Mouse (Mus musculus): ENCODE measurements around the gene Acvrl1.
A peak's percentile ranks its signal among the peaks of the same experiment; 100 is the strongest.

Acvrl1 gene

DNA sequence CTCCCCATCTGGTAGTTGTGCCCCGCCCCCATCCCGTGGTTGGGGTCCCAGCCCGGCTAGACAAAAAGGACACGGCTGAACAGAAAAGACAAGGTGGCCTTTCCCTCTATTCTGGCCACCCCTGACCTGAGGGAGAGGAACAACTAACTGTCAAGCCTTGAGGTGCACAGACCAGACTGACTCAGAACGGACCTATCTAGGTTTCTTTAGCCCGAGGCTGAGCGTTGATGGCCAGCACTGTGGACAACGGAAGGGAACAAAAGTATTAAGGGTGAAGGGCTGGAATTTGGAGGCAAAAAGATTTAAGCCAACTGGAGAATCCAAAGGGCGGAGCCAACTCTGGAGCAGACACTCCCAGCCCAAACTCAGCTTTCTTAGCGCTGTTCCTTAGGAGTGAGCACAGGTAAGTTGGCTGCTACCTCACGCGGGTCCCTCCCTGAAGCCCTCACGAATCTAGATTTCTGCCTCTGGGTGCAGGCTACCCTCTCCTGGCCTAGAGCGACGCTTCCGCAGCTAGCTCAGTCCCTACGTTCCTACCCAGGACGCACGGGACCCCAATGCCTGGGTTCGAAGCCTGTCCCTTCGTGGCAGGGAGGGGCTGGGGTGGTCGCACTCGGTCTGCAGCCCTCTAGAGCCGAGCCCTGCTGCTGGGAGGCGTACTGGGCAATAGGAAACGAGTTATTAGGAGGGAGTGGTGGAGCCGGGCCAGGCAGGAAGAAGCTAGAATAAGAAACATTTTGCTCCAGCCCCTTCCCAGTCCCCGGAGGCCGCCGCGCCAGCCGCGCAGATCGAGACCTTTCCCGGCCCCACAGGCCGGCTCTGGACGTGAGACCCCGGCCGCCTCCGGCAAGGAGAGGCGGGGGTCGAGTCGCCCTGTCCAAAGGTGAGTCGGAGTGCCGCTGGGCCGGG is at the start of gene Acvrl1:
Gene Acvrl1, plus strand, starts transcription at position 342 of the 909 bp plus-strand sequence.
- peak; percentile 78 for DNase-seq

DNA sequence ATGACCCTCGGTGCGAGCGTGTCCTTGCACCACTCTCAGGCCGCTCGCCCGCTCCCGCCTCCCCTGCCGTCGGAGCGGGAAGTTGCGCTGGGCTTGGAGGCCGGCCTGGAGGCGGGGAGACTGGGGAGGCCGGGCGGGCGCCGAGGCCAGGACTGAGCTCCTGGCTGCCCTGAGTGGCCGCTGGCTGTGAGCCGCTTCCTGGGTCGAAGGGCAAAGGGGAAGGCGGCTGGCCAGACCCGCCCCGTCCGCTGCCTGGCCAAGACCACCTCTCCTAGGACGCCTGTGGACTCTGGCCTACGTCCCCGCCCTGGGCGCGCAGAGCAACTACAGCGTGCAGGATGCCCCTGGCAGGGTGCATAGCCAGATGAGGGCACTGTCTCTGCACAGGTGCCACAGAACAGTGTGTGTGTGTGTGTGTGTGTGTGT is 49.6 kb upstream of the Acvrl1 start:
- peak; percentile 97 for DNase-seq

DNA sequence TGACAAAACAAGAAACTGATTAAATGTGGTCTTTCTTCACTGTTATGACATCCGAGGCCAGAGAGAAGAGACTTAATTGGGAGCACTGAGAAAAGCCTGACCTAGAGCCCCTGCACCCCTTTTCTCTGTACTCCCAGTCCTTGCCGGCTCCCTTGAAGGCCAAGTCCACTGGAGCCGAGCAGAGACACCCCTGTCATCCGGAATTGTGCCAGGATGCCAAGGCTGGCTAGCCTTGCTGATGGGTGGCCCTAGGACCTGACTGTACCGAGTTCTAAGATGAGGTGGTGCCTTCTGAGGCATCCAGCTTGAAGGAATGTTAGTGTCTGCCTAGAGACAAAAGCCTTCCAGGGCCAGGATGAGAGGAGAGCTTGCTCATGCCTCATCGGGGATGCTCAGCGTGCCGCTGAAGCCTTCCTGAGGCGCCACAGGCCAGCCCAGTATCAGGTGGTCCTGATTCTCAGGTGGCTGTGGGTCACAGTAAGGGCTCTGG is 48.2 kb upstream of the Acvrl1 start:
- DNase-seq = no peak

DNA sequence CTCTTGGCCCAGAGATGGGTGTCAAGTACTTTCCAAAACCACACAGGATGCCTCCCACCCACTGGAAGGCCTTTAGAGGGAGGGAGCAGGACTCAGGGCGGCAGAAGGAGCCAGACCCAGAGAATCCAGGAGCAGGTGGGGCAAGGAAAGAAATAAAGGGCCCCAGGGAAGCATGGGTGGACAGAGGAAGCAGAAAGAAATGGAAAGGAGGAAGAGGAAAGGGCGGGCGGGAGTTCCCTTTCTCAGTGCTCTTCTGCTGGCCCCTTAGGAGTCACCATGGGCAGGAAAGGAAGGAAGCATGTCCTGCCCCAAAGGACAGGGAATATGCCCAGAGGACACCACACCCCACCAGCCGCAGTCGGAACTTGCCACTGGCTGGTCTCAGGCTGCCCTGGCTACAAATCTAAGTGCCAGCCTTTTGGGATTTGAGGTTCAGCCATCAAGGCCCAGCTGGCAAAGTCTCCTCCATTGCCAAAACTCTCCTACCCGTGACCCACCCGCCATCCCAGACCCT is 47.2 kb upstream of the Acvrl1 start:
- DNase-seq = peak; percentile 25

DNA sequence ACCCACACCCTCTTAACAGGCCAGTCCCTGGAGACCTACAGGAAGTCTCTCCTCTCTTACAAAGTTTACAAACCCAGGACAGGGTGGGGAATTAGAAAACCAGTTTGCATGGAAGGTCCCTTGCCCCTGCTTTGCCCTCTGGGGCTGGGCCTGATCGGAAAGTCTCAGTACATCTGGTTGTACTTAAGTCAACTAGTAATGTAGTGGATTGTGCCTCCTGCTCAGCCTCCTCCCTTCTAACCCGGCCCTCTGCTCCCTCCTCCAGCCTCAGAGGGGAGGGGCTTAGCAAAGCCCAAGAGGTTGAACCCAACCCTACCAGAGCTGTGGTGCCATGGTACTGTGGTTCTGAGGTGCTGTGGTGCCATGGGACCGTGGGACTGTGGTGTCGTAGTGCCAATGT is 46.1 kb upstream of the Acvrl1 start:
- no peak for DNase-seq

DNA sequence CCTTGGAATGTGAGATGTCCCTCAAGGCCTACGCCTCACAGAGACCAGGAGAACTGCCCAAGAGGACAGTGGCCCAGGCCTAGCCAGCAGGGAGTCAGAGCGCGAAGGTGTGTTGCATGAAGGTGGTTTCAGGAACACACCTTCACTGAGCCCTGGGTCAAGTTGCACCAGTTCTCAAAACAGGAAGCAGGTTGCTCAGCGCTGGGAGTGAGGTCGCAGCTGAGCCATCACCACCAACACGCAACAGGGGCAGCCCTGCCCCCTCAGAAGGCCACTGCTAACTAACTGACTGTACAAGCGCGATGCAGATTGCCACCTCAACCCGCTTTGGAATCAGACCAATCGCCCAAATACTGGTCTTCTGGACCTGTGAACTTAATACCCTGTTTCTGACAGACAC is 43.8 kb upstream of the Acvrl1 start:
- DNase-seq = no peak

DNA sequence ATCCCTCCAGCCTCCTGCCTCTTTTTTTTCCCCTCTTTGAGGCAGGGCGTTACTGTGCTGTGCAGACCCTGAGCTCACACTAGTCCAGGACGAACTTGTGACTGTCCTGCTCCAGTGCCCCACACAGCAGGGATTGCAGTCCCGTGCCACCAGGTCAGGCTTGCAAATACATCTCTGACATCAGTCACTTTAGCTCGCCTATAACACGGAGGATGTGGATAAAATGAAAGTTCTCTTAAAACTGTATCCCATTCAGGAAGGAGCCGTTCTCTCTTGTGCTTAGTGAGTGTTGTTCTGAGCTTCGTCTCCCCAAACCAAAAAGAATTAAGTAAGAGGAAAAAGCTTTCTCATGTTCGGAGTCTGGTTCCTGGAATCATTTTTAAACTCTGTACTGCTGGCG is 41.9 kb upstream of the Acvrl1 start:
- no peak for DNase-seq

DNA sequence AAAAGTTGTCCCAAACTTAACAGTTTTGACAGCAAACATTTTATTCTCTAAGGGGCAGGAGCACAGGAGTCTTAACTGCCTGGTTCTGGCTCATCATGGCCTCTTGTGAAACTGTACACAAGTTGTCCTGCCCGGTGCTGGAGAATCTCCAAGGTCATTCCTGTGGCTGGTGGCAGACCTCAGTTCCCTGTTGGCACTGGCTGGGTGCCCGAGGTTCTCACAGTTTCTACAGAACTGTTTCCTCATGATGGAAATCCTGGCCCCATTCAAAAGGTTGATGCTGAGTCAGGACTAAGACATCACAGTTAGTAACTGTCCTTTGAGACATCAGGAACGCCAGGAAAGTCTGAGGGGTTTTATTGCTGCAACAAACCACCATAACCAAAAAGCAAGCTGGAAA is 41.4 kb upstream of the Acvrl1 start:
- DNase-seq = peak; percentile 67

DNA sequence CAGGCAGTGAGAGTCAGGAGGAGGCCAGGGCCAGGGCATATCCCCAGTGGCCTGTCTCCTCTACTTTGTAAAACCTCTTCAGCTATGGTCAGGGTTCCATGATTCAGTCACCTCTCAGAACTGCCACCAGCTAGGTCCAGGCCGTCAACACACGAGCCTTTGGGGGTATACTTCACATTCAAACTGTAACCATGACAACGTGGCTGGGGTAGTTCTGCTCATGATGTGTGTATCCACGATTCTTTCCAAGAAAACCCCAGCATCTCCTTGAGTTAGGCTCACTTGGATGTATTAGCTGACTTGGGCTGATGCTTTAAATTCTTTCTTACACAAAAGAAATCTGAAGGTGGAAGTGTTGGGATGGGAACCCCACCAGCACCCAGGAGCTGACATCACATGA is 40.0 kb upstream of the Acvrl1 start:
- DNase-seq = no peak

DNA sequence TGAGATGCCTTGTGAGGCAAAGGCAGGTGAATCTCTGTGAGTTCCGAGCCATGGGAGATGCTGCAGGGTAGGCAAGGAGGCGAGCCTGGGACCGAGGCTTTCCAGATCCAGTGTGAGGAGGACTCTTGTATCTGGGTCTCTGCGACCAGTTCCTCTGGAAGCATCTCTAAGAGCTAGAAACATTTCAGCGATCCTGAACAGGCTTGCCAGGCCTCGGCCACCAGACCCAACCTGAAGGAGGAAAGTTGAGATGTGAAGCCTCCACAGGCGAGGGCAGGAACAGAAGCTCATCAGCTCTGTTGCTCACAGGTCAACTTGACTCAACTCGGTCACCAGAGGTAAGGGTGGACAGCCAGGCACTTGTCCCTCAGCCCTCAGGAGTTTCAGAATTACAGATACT is 36.8 kb upstream of the Acvrl1 start:
- DNase-seq = no peak

DNA sequence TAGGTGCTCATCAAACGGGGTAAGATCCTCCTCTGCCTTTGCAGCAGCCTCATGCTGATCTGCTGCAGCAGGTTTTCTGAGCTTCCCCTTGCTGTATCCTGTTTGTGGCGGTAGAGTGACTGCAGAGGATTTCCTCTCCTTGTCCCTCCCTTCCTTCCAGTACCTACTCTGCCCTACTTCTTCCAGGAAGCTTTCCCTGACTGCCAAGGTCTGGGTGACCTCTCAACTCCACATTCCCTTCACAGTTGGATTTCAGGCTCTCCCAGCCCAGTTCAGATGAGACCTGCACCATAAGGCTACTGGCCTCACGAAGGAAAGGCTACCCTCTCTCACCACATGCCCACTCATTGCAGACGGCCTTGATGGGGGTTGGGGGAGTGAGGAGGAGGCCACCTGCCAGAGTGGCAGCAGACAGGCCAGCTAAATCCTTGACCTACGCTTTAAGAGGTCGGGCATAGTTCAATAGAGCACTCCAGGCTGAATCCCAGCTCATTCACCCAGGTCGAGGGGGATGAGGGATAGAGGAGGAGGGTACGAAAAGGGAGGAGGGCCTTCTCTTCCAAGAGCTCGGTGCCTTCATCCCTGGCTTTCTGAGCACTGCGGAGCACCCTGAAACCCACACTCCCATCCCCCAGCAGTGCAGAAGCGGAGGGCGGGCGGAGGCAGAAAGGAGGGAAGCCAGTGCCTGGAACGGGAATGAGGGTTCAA is 36.0 kb upstream of the Acvrl1 start:
- peak; percentile 33 for DNase-seq

DNA sequence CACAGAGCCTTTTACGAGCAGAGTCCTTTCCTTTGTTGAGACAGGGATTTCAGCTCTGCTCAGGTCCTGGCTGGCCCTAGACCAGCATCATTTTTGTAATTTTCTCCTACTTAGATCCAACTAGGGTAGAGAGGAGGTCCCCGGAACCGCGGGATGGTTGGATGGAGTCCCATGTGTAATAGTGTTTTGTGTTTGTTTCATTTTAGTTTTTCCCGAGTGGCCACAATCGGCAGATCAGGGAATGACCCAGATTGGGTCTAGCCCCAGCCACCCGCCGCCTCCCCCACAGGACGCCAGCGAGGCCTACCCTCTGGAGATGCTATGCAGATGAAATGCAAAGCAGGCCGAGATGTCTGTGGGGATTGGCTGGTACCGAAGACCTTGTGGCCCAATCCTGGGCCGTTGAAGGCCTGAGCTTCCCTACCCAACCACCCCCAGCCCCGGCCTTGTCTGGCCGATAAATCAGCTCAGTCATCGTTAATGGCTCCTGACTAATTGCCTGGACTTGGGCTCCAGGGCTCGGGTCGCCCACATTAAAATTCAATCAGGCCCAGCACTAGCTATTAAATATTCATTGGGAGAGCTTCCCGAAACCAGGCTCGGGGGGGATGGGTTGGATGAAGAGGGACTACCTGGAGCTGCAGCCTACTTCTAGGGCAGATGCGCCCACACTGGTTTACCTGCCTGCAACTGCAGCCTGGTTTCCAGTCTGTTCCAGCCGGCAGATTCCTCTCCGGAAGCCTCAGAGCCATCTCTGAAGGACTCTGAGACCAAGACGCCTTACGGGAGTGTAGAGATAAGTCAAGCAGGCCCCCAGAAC is 35.3 kb upstream of the Acvrl1 start:
- DNase-seq = peak; percentile 85

DNA sequence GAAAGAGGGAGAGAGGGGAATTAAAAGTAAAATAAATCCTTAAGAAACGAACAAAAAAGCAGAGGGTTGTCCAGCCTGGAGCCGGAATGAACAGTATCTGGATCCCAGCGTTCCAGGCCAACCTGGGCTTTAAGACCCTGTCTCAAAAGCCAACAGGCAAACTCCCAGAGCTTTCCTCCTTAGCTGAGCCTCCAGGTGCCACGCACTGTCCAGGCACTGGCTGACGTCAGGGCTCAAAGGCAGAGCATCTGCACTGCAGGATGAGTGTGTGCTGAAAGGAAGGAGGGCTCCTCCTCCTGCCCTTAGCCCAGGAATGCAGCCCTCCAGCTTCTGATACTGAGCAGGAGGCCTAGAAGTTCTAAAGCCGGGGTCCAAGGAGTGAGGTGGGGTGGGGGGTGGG is 34.3 kb upstream of the Acvrl1 start:
- no peak for DNase-seq

DNA sequence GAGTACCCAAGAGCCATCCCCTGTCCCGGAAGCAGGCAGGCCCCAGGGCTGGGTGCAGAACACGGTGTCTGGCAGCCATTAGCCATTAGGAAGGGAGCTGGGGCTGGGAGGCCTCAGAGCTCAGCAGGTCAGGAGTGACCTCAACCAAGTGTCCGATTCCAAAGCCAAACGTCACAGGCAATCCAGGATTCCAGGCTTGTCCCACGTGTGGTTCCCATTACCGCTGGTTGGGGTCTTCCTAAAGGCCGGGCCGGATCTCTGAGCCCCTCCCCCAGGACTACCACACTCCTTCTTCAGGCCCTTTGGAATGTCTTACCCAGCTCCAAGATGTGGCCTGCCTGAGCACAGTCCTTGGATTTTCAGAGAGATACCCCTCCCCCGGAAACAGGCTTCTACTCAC is 33.3 kb upstream of the Acvrl1 start:
- no peak for DNase-seq

DNA sequence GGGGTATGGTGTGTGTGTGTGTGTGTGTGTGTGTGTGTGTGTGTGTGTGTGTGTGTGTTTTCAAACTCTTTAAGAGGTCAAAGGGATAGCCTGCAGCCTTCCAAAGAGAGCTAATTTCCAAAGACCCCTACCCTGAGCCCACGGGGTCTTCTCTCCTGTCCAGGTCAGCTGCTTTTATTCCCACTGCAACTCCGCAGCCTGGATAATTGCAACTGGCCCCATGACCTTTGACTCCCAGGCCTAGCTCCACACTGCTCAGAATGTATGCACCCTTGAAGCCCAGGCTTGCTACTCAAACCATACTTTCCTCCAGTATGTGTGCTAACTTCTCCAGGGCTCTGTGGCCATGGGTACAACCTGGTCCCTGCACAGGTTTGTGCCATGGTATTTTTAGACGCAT is 32.9 kb upstream of the Acvrl1 start:
- DNase-seq = no peak

DNA sequence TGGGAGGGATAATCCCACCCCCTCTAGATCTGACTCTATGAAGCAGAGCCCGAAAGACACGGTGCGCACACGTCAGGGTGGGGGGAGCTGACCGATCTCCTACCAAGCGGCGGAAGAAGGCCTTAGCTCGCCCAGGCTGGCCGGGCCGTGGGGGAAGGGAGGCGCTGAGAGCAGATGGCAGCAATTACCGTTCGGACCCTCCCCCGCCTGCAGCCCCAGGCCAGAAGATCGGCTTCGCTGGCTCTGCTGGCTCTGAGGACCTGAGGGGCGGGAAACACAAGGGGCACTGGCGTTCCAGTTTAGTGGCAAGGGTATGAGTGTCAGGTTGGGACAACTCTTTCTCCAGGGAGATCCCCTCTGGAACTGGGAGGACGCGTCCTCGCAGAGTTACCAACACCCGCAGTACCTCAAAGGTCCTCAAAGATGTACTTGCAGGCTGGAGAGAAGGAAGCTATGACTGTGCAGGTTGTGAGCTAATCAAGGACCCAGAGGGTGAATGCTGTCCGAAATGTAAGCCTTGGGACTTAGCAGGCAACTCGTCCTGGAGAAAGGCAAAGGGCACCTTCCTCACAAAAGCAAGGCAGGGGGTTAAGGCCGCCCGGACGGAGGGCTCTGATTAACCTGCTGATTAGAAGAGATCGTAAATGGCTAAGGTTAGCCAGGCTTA is 30.2 kb upstream of the Acvrl1 start:
- DNase-seq = peak; percentile 52

DNA sequence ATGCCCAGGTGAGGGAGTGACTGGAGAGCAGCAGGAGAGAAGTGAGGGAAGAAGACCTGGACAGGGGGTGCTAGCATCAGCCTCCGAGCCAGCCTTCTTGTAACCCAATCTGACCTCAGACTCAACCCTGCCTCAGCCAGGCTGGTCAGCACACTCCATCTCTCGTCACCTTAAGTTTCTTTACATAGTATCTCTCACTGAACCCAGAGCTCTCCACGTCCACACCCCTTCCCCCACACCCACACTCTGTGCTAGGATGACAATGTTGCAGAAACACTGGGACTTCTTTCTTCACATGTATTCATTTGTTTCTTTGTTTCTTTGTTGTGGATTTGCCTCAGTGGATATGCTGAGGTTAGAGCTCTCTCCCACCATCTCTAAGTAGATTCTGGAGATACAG is 27.3 kb upstream of the Acvrl1 start:
- no peak for DNase-seq

DNA sequence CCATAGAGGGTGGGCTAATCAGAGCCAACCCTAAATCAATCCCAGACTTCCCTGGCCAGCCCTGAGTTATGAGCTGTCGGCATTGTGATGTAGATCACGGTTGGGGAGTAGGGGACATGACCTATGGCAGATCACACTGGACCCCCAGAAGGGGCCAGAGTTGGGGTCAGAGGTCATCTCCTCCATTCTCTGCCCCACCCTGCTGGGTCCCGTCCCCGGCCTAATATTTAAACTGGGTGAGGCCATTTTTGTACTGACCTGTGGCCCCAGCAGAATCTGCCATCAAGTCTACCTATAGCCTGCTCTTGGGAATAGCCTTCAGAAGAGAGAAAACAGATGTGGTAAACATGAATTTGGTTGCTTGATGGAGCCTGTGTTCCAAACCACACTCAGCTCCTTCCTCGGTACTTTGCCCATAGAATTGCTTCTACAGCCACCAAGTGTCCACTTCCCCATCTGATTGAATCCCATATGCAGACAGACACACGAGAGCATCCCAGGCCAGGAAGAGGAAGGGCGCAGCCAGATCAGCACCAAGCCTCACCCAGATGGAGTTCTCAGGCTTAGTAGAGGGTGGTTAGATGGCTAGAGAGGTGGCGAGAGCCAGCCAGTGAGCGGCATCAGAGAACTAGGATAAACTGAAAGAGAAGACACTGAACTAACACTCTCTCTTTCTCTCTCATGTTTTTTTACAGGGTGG is 24.6 kb upstream of the Acvrl1 start:
- DNase-seq = no peak

DNA sequence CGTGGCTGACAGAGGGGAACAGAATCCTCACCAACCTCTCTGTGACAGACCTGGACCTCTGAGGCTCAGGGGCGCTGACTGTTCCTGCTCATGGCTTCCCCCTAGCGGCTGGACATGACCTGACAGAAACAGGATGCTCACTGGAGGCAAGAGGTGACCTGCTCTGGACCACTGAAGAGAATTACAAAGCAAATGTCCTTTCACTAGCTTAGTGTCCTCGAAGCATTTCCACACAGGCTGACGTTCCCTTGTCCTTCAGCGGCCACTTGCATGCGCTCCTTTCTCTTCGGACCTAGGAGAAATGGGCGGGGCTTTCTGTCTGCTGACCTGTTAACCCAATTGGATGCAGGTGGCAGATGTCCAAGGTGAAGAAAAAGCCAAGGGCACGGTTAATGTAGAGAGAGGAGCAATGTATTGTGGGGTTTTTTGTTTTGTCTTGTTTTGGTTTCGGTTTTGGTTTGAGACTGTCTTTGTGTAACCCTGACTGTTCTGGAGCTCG is 22.8 kb upstream of the Acvrl1 start:
- peak; percentile 85 for DNase-seq

DNA sequence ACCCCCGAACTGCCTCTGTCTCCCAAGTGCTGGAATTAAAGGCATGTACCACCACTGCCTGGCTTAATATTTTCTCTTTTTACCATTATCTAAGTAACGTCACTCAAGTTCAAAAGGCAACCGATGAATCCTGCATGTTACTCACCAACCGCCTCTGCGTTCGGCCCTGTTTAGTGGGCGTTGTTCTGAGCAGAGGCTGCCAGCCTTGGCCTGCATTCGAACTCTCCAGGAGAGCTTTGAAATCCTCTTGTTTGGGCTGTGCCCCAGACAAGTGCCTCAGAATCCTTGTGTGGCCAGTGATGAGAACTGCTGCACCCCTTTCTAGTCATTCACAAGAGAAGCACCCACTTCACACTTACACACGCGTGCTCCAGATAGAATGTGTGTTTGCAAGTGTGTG is 22.3 kb upstream of the Acvrl1 start:
- no peak for DNase-seq

DNA sequence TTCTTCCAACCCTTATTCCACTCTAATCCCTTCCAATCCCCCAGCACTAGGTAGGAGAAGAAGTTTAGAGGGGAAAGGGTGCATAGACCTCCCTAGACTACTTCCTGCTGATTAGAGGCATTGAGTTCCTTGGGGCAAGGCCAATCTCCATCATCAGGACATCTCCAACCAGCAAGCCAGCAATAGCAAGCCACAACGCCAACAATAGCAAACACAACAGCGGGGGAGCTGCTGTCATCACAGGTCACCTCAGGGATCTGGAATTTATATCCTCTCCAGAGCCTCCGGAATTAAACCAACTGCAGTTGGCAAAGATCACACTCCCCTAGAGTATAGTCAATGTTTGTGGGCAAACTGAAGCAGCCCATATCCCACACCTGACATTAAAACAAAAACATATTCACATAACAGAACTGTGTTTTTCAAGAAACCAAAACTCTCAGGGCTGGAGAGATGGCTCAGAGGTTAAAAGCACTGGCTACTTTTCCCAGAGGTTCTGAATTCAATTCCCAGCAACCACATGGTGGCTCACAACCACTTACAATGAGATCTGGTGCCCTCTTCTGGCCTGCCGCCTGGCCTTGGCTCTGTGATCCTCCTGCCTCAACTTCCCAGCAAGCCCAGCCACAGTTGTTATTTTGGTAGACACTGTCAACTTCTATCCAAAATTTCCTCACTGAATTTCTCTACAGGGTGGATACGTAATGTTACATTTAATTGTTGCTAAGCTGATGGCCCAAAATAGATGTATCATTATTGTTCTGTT is 20.2 kb upstream of the Acvrl1 start:
- peak; percentile 44 for DNase-seq

Data from kidney, postnatal 14 days (tissue).